Mouse (Mus musculus): ENCODE measurements around the gene Alkbh2.

DNA sequence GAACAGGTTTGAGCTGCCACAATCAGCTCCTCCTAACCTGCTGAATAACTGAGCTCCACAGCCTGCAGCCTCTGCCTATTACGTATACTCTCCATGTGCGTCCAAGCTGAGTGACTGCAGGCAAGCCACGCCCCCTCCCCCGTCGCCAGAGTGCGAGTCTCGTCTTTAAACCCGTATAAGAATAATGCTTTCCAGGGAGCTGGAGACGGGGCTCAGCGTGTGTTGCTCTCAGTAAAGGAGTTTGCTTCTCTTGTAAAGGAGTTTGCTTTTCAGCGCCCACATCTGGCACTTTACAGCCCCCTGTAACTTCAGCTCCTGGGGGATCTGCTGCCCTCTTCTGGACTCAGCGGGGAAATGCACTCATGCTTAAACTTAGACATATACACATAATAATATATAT lies 25.5 kb upstream of the Alkbh2 start:
- TF ChIP-seq CTCF (IDR thresholded peaks at IDR 0.05; ENCODE audit: insufficient read depth, low read length) (peak; percentile 38), POLR2A (IDR thresholded peaks at IDR 0.05; ENCODE audit: borderline replicate concordance, extremely low read depth, low read depth, low read length) (no peak)

Measured in lung, adult 2 months (tissue).